Mouse (Mus musculus): ENCODE results near the gene Slc26a10. TPM values are rescaled to one million over a fixed set of nuclear protein-coding genes. Genes with fewer than 3 reads are reported as not detected.
A peak's percentile ranks its signal among the peaks of the same experiment; 100 is the strongest.

Slc26a10 gene
- total and polyA plus RNA-seq, 2 experiments from 2014 or later = 0.31 to 1.1 TPM

GRCm38 (mm10) chr10:127210961-127211405, 30.5 kb upstream of the Slc26a10 start:
- H3K4me1 ChIP-seq (ENCODE audit: insufficient read depth, low read length) = no peaks in the 10 kb centered on the region; the same call in 1 of the 2 replicates
- H3K27me3 ChIP-seq (ENCODE audit: insufficient read depth, low read length) = no peaks in the 10 kb centered on the region
- peak overlapping the region; percentile 83 for H3K4me2 ChIP-seq (ENCODE audit: low read depth, low read length)
- ATAC-seq (peak; percentile 66), DNase-seq (ENCODE audit: low spot score) (peak; percentile 32)
- H3K36me3 ChIP-seq (ENCODE audit: insufficient read depth, low read length) = peaks cover 16% of the 10 kb centered on the region
- peak overlapping the region; percentile 84 for H3K4me3 ChIP-seq (ENCODE audit: low read length)
- H3K9me3 ChIP-seq (ENCODE audit: low read length) = no peaks in the 10 kb centered on the region
- TF ChIP-seq CTCF (IDR thresholded peaks at IDR 0.05; ENCODE audit: low read depth) = no peak
- under 1% methylated on average over 25 of the region's 25 CpGs for WGBS
- peak overlapping the region; percentile 52 for H3K27ac ChIP-seq
- peak overlapping the region; percentile 87 for H3K9ac ChIP-seq (replicated peaks; ENCODE audit: low read length)

GRCm38 (mm10) chr10:127209928-127210570, 29.6 kb upstream of the Slc26a10 start:
- H3K9ac ChIP-seq (replicated peaks; ENCODE audit: low read length) = 0 out of 2 replicates have a peak overlapping the region, but pooled peaks have one; percentile 87
- DNase-seq (ENCODE audit: low spot score) (no peak), ATAC-seq (no peak)
- peak overlapping the region; percentile 83 for H3K4me2 ChIP-seq (ENCODE audit: low read depth, low read length)
- no peak overlapping the region for H3K4me3 ChIP-seq (ENCODE audit: low read length)
- H3K4me1 ChIP-seq (ENCODE audit: insufficient read depth, low read length) = no peaks in the 10 kb centered on the region; the same call in 1 of the 2 replicates
- H3K27ac ChIP-seq = no peak overlapping the region
- no peaks in the 10 kb centered on the region for H3K9me3 ChIP-seq (ENCODE audit: low read length)
- no peak for TF ChIP-seq CTCF (IDR thresholded peaks at IDR 0.05; ENCODE audit: low read depth)
- no peaks in the 10 kb centered on the region for H3K27me3 ChIP-seq (ENCODE audit: insufficient read depth, low read length)
- WGBS = 87% methylated on average over 13 of the region's 13 CpGs
- H3K36me3 ChIP-seq (ENCODE audit: insufficient read depth, low read length) = peaks cover 21% of the 10 kb centered on the region

GRCm38 (mm10) chr10:127208921-127209320, 28.5 kb upstream of the Slc26a10 start:
- H3K4me2 ChIP-seq (ENCODE audit: low read depth, low read length) = no peak overlapping the region
- peaks cover 22% of the 10 kb centered on the region for H3K36me3 ChIP-seq (ENCODE audit: insufficient read depth, low read length)
- WGBS = 80% methylated on average over 4 of the region's 4 CpGs
- ATAC-seq (no peak), DNase-seq (ENCODE audit: low spot score) (no peak)
- H3K4me1 ChIP-seq (ENCODE audit: insufficient read depth, low read length) = no peaks in the 10 kb centered on the region; the same call in 1 of the 2 replicates
- H3K27ac ChIP-seq = no peak overlapping the region
- TF ChIP-seq CTCF (IDR thresholded peaks at IDR 0.05; ENCODE audit: low read depth) = no peak
- H3K27me3 ChIP-seq (ENCODE audit: insufficient read depth, low read length) = no peaks in the 10 kb centered on the region
- H3K4me3 ChIP-seq (ENCODE audit: low read length) = no peak overlapping the region
- H3K9me3 ChIP-seq (ENCODE audit: low read length) = no peaks in the 10 kb centered on the region
- no peak overlapping the region for H3K9ac ChIP-seq (replicated peaks; ENCODE audit: low read length)

GRCm38 (mm10) chr10:127205373-127205772, 24.9 kb upstream of the Slc26a10 start:
- TF ChIP-seq CTCF (IDR thresholded peaks at IDR 0.05; ENCODE audit: low read depth) = no peak
- Histone ChIP-seq H3K4me2 (ENCODE audit: low read depth, low read length) (no peak overlapping the region), H3K4me3 (ENCODE audit: low read length) (no peak overlapping the region), H3K27me3 (ENCODE audit: insufficient read depth, low read length) (no peaks in the 10 kb centered on the region), H3K36me3 (ENCODE audit: insufficient read depth, low read length) (peaks cover 32% of the 10 kb centered on the region), H3K9ac (replicated peaks; ENCODE audit: low read length) (no peak overlapping the region), H3K9me3 (ENCODE audit: low read length) (no peaks in the 10 kb centered on the region), H3K27ac (no peak overlapping the region), H3K4me1 (ENCODE audit: insufficient read depth, low read length) (no peaks in the 10 kb centered on the region)
- 89% methylated on average over 10 of the region's 10 CpGs for WGBS
- DNase-seq (ENCODE audit: low spot score) (no peak), ATAC-seq (no peak)

- no peak for TF ChIP-seq CTCF (IDR thresholded peaks at IDR 0.05; ENCODE audit: low read depth)
- no peak for ATAC-seq
- no peak overlapping the region for H3K9ac ChIP-seq (replicated peaks; ENCODE audit: low read length)
- DNase-seq (ENCODE audit: low spot score) = no peak
- H3K27ac ChIP-seq = no peak overlapping the region
- no peak overlapping the region for H3K4me2 ChIP-seq (ENCODE audit: low read depth, low read length)
- H3K4me1 ChIP-seq (ENCODE audit: insufficient read depth, low read length) = no peaks in the 10 kb centered on the region
- no peak overlapping the region for H3K4me3 ChIP-seq (ENCODE audit: low read length)
- whole genome bisulfite sequencing = 88% methylated on average over 5 of the region's 5 CpGs
- no peaks in the 10 kb centered on the region for H3K27me3 ChIP-seq (ENCODE audit: insufficient read depth, low read length)
- peaks cover 32% of the 10 kb centered on the region for H3K36me3 ChIP-seq (ENCODE audit: insufficient read depth, low read length)
- H3K9me3 ChIP-seq (ENCODE audit: low read length) = no peaks in the 10 kb centered on the region
Measured at GRCm38 (mm10) chr10:127204589-127204988, 24.1 kb upstream of the Slc26a10 start.

- no peak overlapping the region for H3K27ac ChIP-seq
- ATAC-seq = no peak
- no peaks in the 10 kb centered on the region for H3K4me1 ChIP-seq (ENCODE audit: insufficient read depth, low read length)
- no peaks in the 10 kb centered on the region for H3K27me3 ChIP-seq (ENCODE audit: insufficient read depth, low read length)
- H3K9me3 ChIP-seq (ENCODE audit: low read length) = no peaks in the 10 kb centered on the region
- H3K4me3 ChIP-seq (ENCODE audit: low read length) = no peak overlapping the region
- no peak for DNase-seq (ENCODE audit: low spot score)
- TF ChIP-seq CTCF (IDR thresholded peaks at IDR 0.05; ENCODE audit: low read depth) = no peak
- peaks cover 36% of the 10 kb centered on the region for H3K36me3 ChIP-seq (ENCODE audit: insufficient read depth, low read length)
- 97% methylated on average over 3 of the region's 3 CpGs for WGBS
- H3K9ac ChIP-seq (replicated peaks; ENCODE audit: low read length) = no peak overlapping the region
- H3K4me2 ChIP-seq (ENCODE audit: low read depth, low read length) = no peak overlapping the region
Measured at GRCm38 (mm10) chr10:127203106-127203505, 22.7 kb upstream of the Slc26a10 start.

GRCm38 (mm10) chr10:127200279-127200678, 19.8 kb upstream of the Slc26a10 start:
- Histone ChIP-seq H3K4me1 (ENCODE audit: insufficient read depth, low read length) (no peaks in the 10 kb centered on the region; the same call in 1 of the 2 replicates), H3K9me3 (ENCODE audit: low read length) (no peaks in the 10 kb centered on the region), H3K36me3 (ENCODE audit: insufficient read depth, low read length) (peaks cover 17% of the 10 kb centered on the region), H3K4me3 (ENCODE audit: low read length) (no peak overlapping the region), H3K27me3 (ENCODE audit: insufficient read depth, low read length) (no peaks in the 10 kb centered on the region), H3K4me2 (ENCODE audit: low read depth, low read length) (no peak overlapping the region), H3K9ac (replicated peaks; ENCODE audit: low read length) (no peak overlapping the region), H3K27ac (no peak overlapping the region)
- TF ChIP-seq CTCF (IDR thresholded peaks at IDR 0.05; ENCODE audit: low read depth) = peak; percentile 31; the same call in 1 of the 2 replicates
- ATAC-seq (no peak), DNase-seq (ENCODE audit: low spot score) (no peak)
- WGBS = 82% methylated on average over 8 of the region's 8 CpGs

Measured in hindbrain, postnatal 0 days (tissue).